1 mouse cellular context compared by ENCODE assay signal in the genomic region with DNA sequence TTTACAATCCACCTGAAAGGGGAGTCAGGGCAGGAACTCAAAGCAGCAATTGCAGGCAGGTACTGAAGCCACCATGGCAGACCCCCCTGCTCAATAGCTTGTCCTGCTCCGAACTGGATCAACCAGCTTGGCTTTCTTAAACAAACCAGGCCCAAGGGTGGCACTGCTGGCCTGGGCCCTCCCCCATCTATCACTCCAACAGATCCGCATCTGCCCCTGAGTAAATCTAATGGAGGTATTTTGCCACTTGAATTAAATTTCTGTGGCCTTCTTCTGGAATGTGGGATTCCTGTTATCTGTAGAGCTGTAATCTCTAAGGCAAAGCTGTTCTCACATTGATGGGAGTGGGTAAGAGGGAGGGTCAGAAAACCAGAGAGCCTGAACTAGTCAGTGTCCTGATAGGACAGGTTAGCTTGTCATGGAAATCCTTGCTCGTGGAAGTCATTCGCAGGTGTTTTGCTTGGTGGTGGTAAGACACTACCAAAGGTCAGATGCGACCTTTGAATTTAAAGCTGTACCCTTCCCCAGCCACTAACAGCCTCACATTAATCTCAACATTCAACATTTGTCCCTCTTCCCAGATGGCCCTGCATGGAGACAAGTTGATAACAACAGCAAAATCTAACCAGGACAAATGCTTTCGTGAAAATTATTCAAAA.
TF ChIP-seq lines count a peak whose summit lies in the region.

No protein-coding gene starts in this region.

TF ChIP-seq in MEL, 35 proteins besides CTCF, POLR2A, EP300 and RAD21 (continued from another document):
- TF ChIP-seq ZC3H11A (IDR thresholded peaks at IDR 0.05; ENCODE audit: low read depth, low read length) (0 out of 2 replicates have a peak, but pooled peaks have one; percentile 2), ZNF384 (IDR thresholded peaks at IDR 0.05; ENCODE audit: low read depth, low read length) (no peak), RCOR1 (IDR thresholded peaks at IDR 0.05; ENCODE audit: low read depth, low read length) (peak; percentile 12; the same call in 1 of the 2 replicates), GATA1 (IDR thresholded peaks at IDR 0.05; ENCODE audit: low read depth, low read length) (peak; percentile 29; the same call in 1 of the 2 replicates), SIN3A (IDR thresholded peaks at IDR 0.05; ENCODE audit: low read length) (no peak)
TF ChIP-seq in MEL: peak in this region for 4.
